Mouse (Mus musculus) CH12.LX (cell line): ENCODE data around the gene Gla. TPM values are rescaled to one million over a fixed set of nuclear protein-coding genes. Genes with fewer than 3 reads are reported as not detected.

Experiments used
- DNase-seq: peaks from one replicate; pipeline ENCODE4 v3.0.0-alpha.2; 2013; ENCODE audit errors: extremely low read depth
- H3K27ac ChIP-seq: 2 replicates; pipeline ENCODE4 v1.5.1; 2012; ENCODE audit warnings: low read depth, mild to moderate bottlenecking, control low read depth, moderate library complexity; ENCODE audit not compliant: insufficient read depth
- H3K27me3 ChIP-seq: replicated peaks from 2 replicates; pipeline ENCODE3; 2012; ENCODE audit warnings: inconsistent platforms
- H3K36me3 ChIP-seq, 2 experiments: replicated peaks in 1 of 2; 2 replicates each; pipeline versions ENCODE3 to v1.6.1; 2012; ENCODE audit warnings: inconsistent platforms in 1 of 2, low read length in 1 of 2, mild to moderate bottlenecking in 1 of 2, mixed read lengths in 1 of 2, moderate library complexity in 1 of 2; ENCODE audit not compliant: control insufficient read depth in 1 of 2, insufficient read depth in 1 of 2
- H3K4me1 ChIP-seq, 2 experiments: 2 replicates each; pipeline ENCODE4 v1.6.1; 2012; ENCODE audit warnings: inconsistent platforms in 1 of 2, moderate library complexity in 1 of 2; ENCODE audit not compliant: insufficient read depth in 2 of 2, control insufficient read depth in 1 of 2
- H3K4me2 ChIP-seq: 2 replicates; pipeline ENCODE4 v1.6.1; 2012; ENCODE audit warnings: low read depth, mild to moderate bottlenecking, control low read depth; ENCODE audit not compliant: poor library complexity, insufficient read depth, severe bottlenecking
- H3K4me3 ChIP-seq, 3 experiments: fragments of 150-350 bp in 1 of 3; sonication (generic) in 1 of 3; replicated peaks in 1 of 3; 2 replicates each; pipeline versions ENCODE3 to v1.5.1; 2011 to 2012; ENCODE audit warnings: low read depth in 2 of 3, low read length in 2 of 3, mild to moderate bottlenecking in 2 of 3, moderate library complexity in 2 of 3, control low read depth in 1 of 3, improper control_type of control experiment in 1 of 3, inconsistent platforms in 1 of 3, mixed read lengths in 1 of 3; ENCODE audit not compliant: poor library complexity in 1 of 3
- H3K79me2 ChIP-seq: replicated peaks from 2 replicates; pipeline ENCODE4 v1.6.1; 2012; ENCODE audit warnings: mild to moderate bottlenecking, moderate library complexity; ENCODE audit not compliant: control insufficient read depth, poor library complexity, insufficient read depth, severe bottlenecking; ENCODE audit errors: extremely low read depth
- H3K9ac ChIP-seq: 2 replicates; pipeline ENCODE4 v1.6.1; 2012; ENCODE audit warnings: low read depth, mild to moderate bottlenecking, control low read depth, moderate library complexity; ENCODE audit not compliant: insufficient read depth
- H3K9me3 ChIP-seq: replicated peaks from 2 replicates; pipeline ENCODE3; 2012; ENCODE audit warnings: low read length, inconsistent platforms, mixed read lengths
- CHD1 ChIP-seq: IDR thresholded peaks from 2 replicates; pipeline ENCODE4 v1.6.1; 2012; ENCODE audit warnings: low read depth, low read length, improper control_type of control experiment, inconsistent platforms
- CHD2 ChIP-seq: IDR thresholded peaks from 2 replicates; pipeline ENCODE4 v1.6.1; 2011; ENCODE audit warnings: low read length, improper control_type of control experiment
- CTCF ChIP-seq, 2 experiments: IDR thresholded peaks in 1 of 2; conservative IDR thresholded peaks in 1 of 2; 2 replicates each; pipeline ENCODE4 v1.5.1; 2011 to 2012; ENCODE audit warnings: low read depth in 2 of 2, low read length in 2 of 2, improper control_type of control experiment in 1 of 2, inconsistent platforms in 1 of 2, mild to moderate bottlenecking in 1 of 2, moderate library complexity in 1 of 2
- E2F4 ChIP-seq: IDR thresholded peaks from 2 replicates; pipeline ENCODE4 v1.6.1; 2011; ENCODE audit warnings: low read depth, low read length, improper control_type of control experiment; ENCODE audit not compliant: insufficient replicate concordance
- ELF1 ChIP-seq: IDR thresholded peaks from 2 replicates; pipeline ENCODE4 v1.6.1; 2014; ENCODE audit warnings: low read depth, mild to moderate bottlenecking, inconsistent platforms, low read length, improper control_type of control experiment
- ETS1 ChIP-seq: conservative IDR thresholded peaks from 2 replicates; pipeline ENCODE4 v1.6.1; 2012; ENCODE audit warnings: low read depth, mild to moderate bottlenecking, inconsistent platforms, low read length, improper control_type of control experiment, moderate library complexity
- GABPA ChIP-seq: IDR thresholded peaks from 2 replicates; pipeline ENCODE4 v1.6.1; 2012; ENCODE audit warnings: low read depth, low read length, improper control_type of control experiment, inconsistent platforms; ENCODE audit not compliant: insufficient replicate concordance
- HCFC1 ChIP-seq: IDR thresholded peaks from 2 replicates; pipeline ENCODE4 v1.6.1; 2012; ENCODE audit warnings: low read depth, mild to moderate bottlenecking, inconsistent platforms, low read length, improper control_type of control experiment
- JUND ChIP-seq: conservative IDR thresholded peaks from 2 replicates; pipeline ENCODE4 v1.6.1; 2011; ENCODE audit warnings: low read depth, low read length, improper control_type of control experiment
- MEF2A ChIP-seq: IDR thresholded peaks from 2 replicates; pipeline ENCODE4 v1.6.1; 2014; ENCODE audit warnings: low read depth, mild to moderate bottlenecking, inconsistent platforms, low read length, improper control_type of control experiment, borderline replicate concordance
- MXI1 ChIP-seq: IDR thresholded peaks from 2 replicates; pipeline ENCODE4 v1.6.1; 2011; ENCODE audit warnings: mild to moderate bottlenecking, low read depth, low read length, improper control_type of control experiment
- NELFE ChIP-seq: IDR thresholded peaks from 2 replicates; pipeline ENCODE4 v1.6.1; 2011; ENCODE audit warnings: low read depth, low read length, improper control_type of control experiment
- NRF1 ChIP-seq: IDR thresholded peaks from 2 replicates; pipeline ENCODE4 v1.6.1; 2014; ENCODE audit warnings: low read depth, mild to moderate bottlenecking, inconsistent platforms, low read length, improper control_type of control experiment, moderate library complexity
- PAX5 ChIP-seq: IDR thresholded peaks from 2 replicates; pipeline ENCODE4 v1.6.1; 2012; ENCODE audit warnings: low read length, inconsistent platforms, mixed read lengths
- POLR2A ChIP-seq: IDR thresholded peaks from 2 replicates; pipeline ENCODE4 v1.6.1; 2011; ENCODE audit warnings: low read depth, mild to moderate bottlenecking, improper control_type of control experiment, low read length
- POLR2AphosphoS2 ChIP-seq: IDR thresholded peaks from 2 replicates; pipeline ENCODE4 v1.6.1; 2011; ENCODE audit warnings: low read depth, low read length, improper control_type of control experiment
- RCOR1 ChIP-seq: conservative IDR thresholded peaks from 2 replicates; pipeline ENCODE4 v1.6.1; 2012; ENCODE audit warnings: low read depth, mild to moderate bottlenecking, inconsistent platforms, low read length, improper control_type of control experiment
- TCF12 ChIP-seq: IDR thresholded peaks from 2 replicates; pipeline ENCODE4 v1.6.1; 2014; ENCODE audit warnings: low read depth, mild to moderate bottlenecking, inconsistent platforms, low read length, improper control_type of control experiment
- USF2 ChIP-seq: conservative IDR thresholded peaks from 2 replicates; pipeline ENCODE4 v1.6.1; 2011; ENCODE audit warnings: low read depth, low read length, improper control_type of control experiment
- ZKSCAN1 ChIP-seq: IDR thresholded peaks from 2 replicates; pipeline ENCODE4 v1.6.1; 2012; ENCODE audit warnings: low read depth, inconsistent platforms, low read length, improper control_type of control experiment, borderline replicate concordance
- ZMIZ1 ChIP-seq: IDR thresholded peaks from 2 replicates; pipeline ENCODE4 v1.6.1; 2012; ENCODE audit warnings: low read depth, mild to moderate bottlenecking, inconsistent platforms, low read length, improper control_type of control experiment
- dilution Hi-C: fragments of 300-500 bp; cut with MboI; formaldehyde crosslinking; loops from 2 replicates; pipeline ENCODE4 v1.14.3; 2020; ENCODE audit warnings: low sequenced_read_pairs; ENCODE audit not compliant: extremely low pct_unique_long_range_greater_than_20kb, extremely low pct_ligation_motif_present
- in situ Hi-C: fragments of 300-500 bp; cut with MboI; formaldehyde crosslinking; loops from 3 replicates; pipeline ENCODE4 v1.14.3; 2019; ENCODE audit warnings: low sequenced_read_pairs, low pct_ligation_motif_present, low pct_unique_long_range_greater_than_20kb, mixed read lengths
- polyA plus RNA-seq: library from polyadenylated mRNA; unstranded; fragments of >175 nt; gene quantifications from 2 replicates; pipeline ENCODE4 v1.2.1, GENCODE M21; 2012; ENCODE audit warnings: low read depth; ENCODE audit not compliant: insufficient read length
- total RNA-seq, 2 experiments: library from RNA; depleted of rRNA; stranded (reverse); fragments of 300-350 nt in 1 of 2; fragments of >200 nt in 1 of 2; gene quantifications; 2 replicates each; pipeline ENCODE4 v1.2.3; 2012 to 2014

Gla gene
- total and polyA plus RNA-seq, 3 experiments: 6.1 to 9.1 (median 8.6) TPM

DNA sequence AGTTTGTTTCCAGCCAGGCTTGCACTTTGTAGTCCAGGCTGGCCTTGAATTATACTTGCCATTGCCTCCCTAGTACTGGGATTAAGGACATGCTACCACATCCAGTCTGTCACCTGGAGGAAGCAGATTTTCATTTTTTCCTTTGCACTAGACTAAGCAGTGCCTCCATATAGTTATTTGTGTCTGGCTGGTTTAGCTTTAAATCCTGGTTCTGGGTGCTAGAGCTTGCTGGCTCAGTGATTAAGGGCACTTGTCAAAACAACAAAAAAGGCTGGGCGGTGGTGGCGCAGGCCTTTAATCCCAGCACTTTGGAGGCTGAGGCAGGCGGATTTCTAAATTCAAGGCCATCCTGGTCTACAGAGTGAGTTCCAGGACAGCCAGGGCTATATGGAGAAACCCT is 11.9 kb downstream of the Gla start:
- DNase-seq: no peak
- no peak overlapping the region for H3K4me3 ChIP-seq
- dilution Hi-C loops: no loop called here
- no peak overlapping the region for H3K27ac ChIP-seq
- H3K4me1 ChIP-seq: peaks cover 0 to 7% of the 10 kb centered on the region in 2 experiments; a peak in 1 of 4 replicates
- TF ChIP-seq HCFC1 (no peak), MXI1 (no peak), ZMIZ1 (peak; percentile 55), TCF12 (no peak), ETS1 (no peak), PAX5 (no peak), CTCF (conservative IDR thresholded peaks at IDR 0.05 in 1 of 2, IDR thresholded peaks at IDR 0.05 in 1 of 2; ENCODE audit: low read depth in 2 of 2, low read length in 2 of 2) (no peak), ZKSCAN1 (no peak), RCOR1 (0 out of 2 replicates have a peak, but pooled peaks have one; percentile 23), ELF1 (no peak)
- H3K9me3 ChIP-seq: no peaks in the 10 kb centered on the region
- peaks cover 18% of the 10 kb centered on the region for H3K79me2 ChIP-seq
- H3K36me3 ChIP-seq: peaks cover 13 to 16% of the 10 kb centered on the region in 2 experiments
- H3K27me3 ChIP-seq: no peaks in the 10 kb centered on the region
- no peak overlapping the region for H3K9ac ChIP-seq
- in situ Hi-C loops: no loop called here
- no peak overlapping the region for H3K4me2 ChIP-seq

DNA sequence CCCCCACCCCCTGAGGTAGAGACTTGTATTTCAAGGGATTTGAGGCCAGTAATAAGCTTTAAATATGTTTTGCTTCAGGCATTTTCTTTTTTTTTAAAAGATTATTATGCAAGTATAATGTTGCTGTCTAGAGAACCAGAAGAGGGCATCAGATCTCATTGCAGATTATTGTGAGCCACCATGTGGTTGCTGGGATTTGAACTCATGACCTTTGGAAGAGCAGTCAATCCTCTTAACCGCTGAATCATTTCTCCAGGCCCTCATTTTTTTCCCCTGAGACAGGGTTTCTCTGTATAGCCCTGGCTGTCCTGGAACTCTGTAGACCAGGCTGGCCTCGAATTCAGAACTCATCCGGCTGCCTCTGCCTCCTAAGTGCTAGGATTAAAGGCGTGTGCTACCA is 12.7 kb downstream of the Gla start:
- H3K4me2 ChIP-seq: peak overlapping the region; percentile 29; the same call in 1 of the 2 replicates
- H3K36me3 ChIP-seq: peaks cover 13 to 16% of the 10 kb centered on the region in 2 experiments
- H3K79me2 ChIP-seq: peaks cover 18% of the 10 kb centered on the region
- no peaks in the 10 kb centered on the region for H3K9me3 ChIP-seq
- in situ Hi-C loops: no loop called here
- dilution Hi-C loops: no loop called here
- no peaks in the 10 kb centered on the region for H3K27me3 ChIP-seq
- DNase-seq: no peak
- H3K27ac ChIP-seq: no peak overlapping the region
- peak overlapping the region; percentile 90; the same call in 1 of the 2 replicates for H3K9ac ChIP-seq
- TF ChIP-seq MXI1: no peak
- TF ChIP-seq POLR2AphosphoS2: no peak
- TF ChIP-seq USF2: no peak
- TF ChIP-seq JUND: no peak
- no peak for TF ChIP-seq MEF2A
- no peak for TF ChIP-seq NELFE
- no peak for TF ChIP-seq CHD2
- TF ChIP-seq NRF1: no peak
- no peak for TF ChIP-seq RCOR1
- TF ChIP-seq CHD1: no peak
- TF ChIP-seq POLR2A: no peak
- no peak for TF ChIP-seq GABPA
- no peak for TF ChIP-seq E2F4
- no peak for TF ChIP-seq TCF12
- no peak overlapping the region for H3K4me3 ChIP-seq
- H3K4me1 ChIP-seq: peaks cover 0 to 7% of the 10 kb centered on the region in 2 experiments; a peak in 1 of 4 replicates
